ENCODE assay signal across 8 mouse cellular contexts in the genomic region with DNA sequence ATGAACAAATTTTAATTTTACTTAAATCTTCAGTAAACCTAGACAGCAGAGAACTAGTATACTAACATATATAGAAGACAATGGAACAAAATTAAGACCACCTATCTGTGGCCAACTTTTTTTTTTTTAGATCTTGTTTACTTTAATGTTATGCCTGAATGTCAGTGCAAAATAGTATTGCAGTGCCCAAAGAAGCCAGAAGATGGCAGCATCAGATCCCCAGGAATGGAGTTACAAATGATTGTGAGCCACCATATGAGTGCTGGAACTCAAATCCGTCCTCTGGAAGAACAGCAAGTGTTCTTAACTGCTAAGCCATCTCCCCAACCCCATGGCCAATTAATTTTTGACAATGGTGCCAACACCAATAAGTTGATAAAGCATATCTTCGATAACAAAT. TPM values are rescaled to one million over a fixed set of nuclear protein-coding genes. Genes with fewer than 3 reads are reported as not detected.
A peak's percentile ranks its signal among the peaks of the same experiment; 100 is the strongest.
DNase-seq lines count a peak whose midpoint lies in the region; ATAC-seq and TF ChIP-seq lines count a peak whose summit lies in the region.

No protein-coding gene starts in this region.

- no peaks in the 10 kb centered on the region for H3K27me3 ChIP-seq in forebrain, postnatal 0 days (ENCODE audit: insufficient read depth, low read length)
- no peaks in the 10 kb centered on the region for H3K27me3 ChIP-seq in forebrain, embryonic 15.5 days

- H3K4me1 ChIP-seq in forebrain, postnatal 0 days (ENCODE audit: insufficient read depth): no peaks in the 10 kb centered on the region
- H3K4me1 ChIP-seq in forebrain, embryonic 15.5 days: no peaks in the 10 kb centered on the region

- no peaks in the 10 kb centered on the region for H3K9me3 ChIP-seq in forebrain, postnatal 0 days (ENCODE audit: low read length)
- no peaks in the 10 kb centered on the region for H3K9me3 ChIP-seq in forebrain, embryonic 15.5 days

- 47% methylated on average over 2 of the region's 2 CpGs for WGBS in forebrain, postnatal 0 days
- 39% methylated on average over 2 of the region's 2 CpGs for WGBS in forebrain, embryonic 15.5 days

- ATAC-seq in forebrain, postnatal 0 days: no peak
- ATAC-seq in forebrain, embryonic 15.5 days (replicated peaks): no peak
- no peak for ATAC-seq in monocyte, adult 5-6 weeks (replicated peaks; ENCODE audit: insufficient number of reproducible peaks, low FRiP score, low TSS enrichment, poor library complexity, severe bottlenecking)

- H3K4me3 ChIP-seq in forebrain, postnatal 0 days (ENCODE audit: low read depth, low read length): no peak overlapping the region
- no peak overlapping the region for H3K4me3 ChIP-seq in forebrain, embryonic 15.5 days

- H3K36me3 ChIP-seq in forebrain, postnatal 0 days (ENCODE audit: insufficient read depth): no peaks in the 10 kb centered on the region
- H3K36me3 ChIP-seq in forebrain, embryonic 15.5 days: no peaks in the 10 kb centered on the region

- H3K27ac ChIP-seq in forebrain, postnatal 0 days (ENCODE audit: low read depth, low read length): no peak overlapping the region
- no peak overlapping the region for H3K27ac ChIP-seq in forebrain, embryonic 15.5 days (replicated peaks)

- intact Hi-C loops in heart, postnatal 14 days (cut with DNase I): loop anchor here (2.0 kb wide), 1 partner anchor 81 kb away; no protein-coding TSS in a partner anchor

- peak; percentile 27 for DNase-seq in forebrain, postnatal 0 days
- peak; percentile 52 for DNase-seq in ovary, postnatal 14 days (ENCODE audit: low spot score)
- no peak for DNase-seq in ovary, adult 18-20 months (ENCODE audit: low spot score)
- peak; percentile 45 for DNase-seq in c-Kit-positive CD71-negative TER-119-negative erythroid progenitor cells, embryonic 14.5 days (ENCODE audit: low read depth)
- DNase-seq in heart, postnatal 14 days: peak; percentile 19 to 64
- peak; percentile 43 for DNase-seq in lung, postnatal 25 days (ENCODE audit: low spot score)

- no peak overlapping the region for H3K9ac ChIP-seq in forebrain, postnatal 0 days
- no peak overlapping the region for H3K9ac ChIP-seq in forebrain, embryonic 15.5 days (replicated peaks)

- H3K4me2 ChIP-seq in forebrain, postnatal 0 days (ENCODE audit: low read depth): no peak overlapping the region
- H3K4me2 ChIP-seq in forebrain, embryonic 15.5 days (replicated peaks): no peak overlapping the region

- peak; percentile 49 for TF ChIP-seq CTCF in forebrain, postnatal 0 days (IDR thresholded peaks at IDR 0.05; ENCODE audit: low read depth)

RNA-seq across cellular contexts. Expression of a gene that starts 40.6 kb away (rescaled TPM):
- 141 and 144 TPM in 2 replicates for total RNA-seq in forebrain, postnatal 0 days (2014; rRNA removed)
- polyA plus RNA-seq in forebrain, postnatal 0 days (2015; fragmentation: Nextera tagmentation; extraction: Ambion mirVana): 223 and 255 TPM in 2 replicates
- 229 and 233 TPM in 2 replicates for polyA plus RNA-seq in forebrain, embryonic 15.5 days (2015; fragmentation: Nextera tagmentation; extraction: Ambion mirVana)
- total RNA-seq in heart, postnatal 14 days (2021): 100 to 1,000 TPM; 167 to 169 TPM
- total RNA-seq in monocyte, adult 5-6 weeks (2017): 77.8 to 130 TPM (median 129 TPM) in 3 replicates
